Mouse (Mus musculus) stomach, embryonic 16.5 days (tissue): ENCODE measurements around the gene Fry. TPM values are rescaled to one million over a fixed set of nuclear protein-coding genes. Genes with fewer than 3 reads are reported as not detected.
A peak's percentile ranks its signal among the peaks of the same experiment; 100 is the strongest.

Experiments
- ATAC-seq: fragments of 200-750 bp; cut with Nextera tagmentation; 2 replicates; pipeline ENCODE4 v1.8.0; 2017; ENCODE audit warnings: moderate number of reproducible peaks, moderate TSS enrichment; ENCODE audit not compliant: insufficient read depth, low FRiP score
- H3K27ac ChIP-seq: fragments of 300-500 bp; sonication (generic); 2 replicates; pipeline ENCODE4 v1.5.1; 2014; ENCODE audit warnings: low read length
- H3K27me3 ChIP-seq: fragments of 300-500 bp; sonication (generic); 2 replicates; pipeline ENCODE4 v1.6.1; 2014; ENCODE audit warnings: low read length, control low read depth, mixed read lengths; ENCODE audit not compliant: control insufficient read depth, insufficient read depth
- H3K36me3 ChIP-seq: fragments of 300-500 bp; sonication (generic); 2 replicates; pipeline ENCODE4 v1.6.1; 2014; ENCODE audit warnings: low read length; ENCODE audit not compliant: control insufficient read depth, insufficient read depth
- H3K4me1 ChIP-seq: fragments of 300-500 bp; sonication (generic); 2 replicates; pipeline ENCODE4 v1.6.1; 2014; ENCODE audit warnings: low read length, control low read depth, mixed read lengths; ENCODE audit not compliant: control insufficient read depth, insufficient read depth
- H3K4me2 ChIP-seq: fragments of 300-500 bp; sonication (generic); 2 replicates; pipeline ENCODE4 v1.6.1; 2014; ENCODE audit warnings: low read depth, low read length, mixed read lengths
- H3K4me3 ChIP-seq: fragments of 300-500 bp; sonication (generic); replicated peaks from 2 replicates; pipeline ENCODE4 v1.5.1; 2014; ENCODE audit warnings: mild to moderate bottlenecking, low read length
- H3K9ac ChIP-seq: fragments of 300-500 bp; sonication (generic); 2 replicates; pipeline ENCODE4 v1.6.1; 2014; ENCODE audit warnings: low read length
- H3K9me3 ChIP-seq: fragments of 300-500 bp; sonication (generic); replicated peaks from 2 replicates; pipeline ENCODE4 v1.6.1; 2016; ENCODE audit warnings: low read length, control low read depth; ENCODE audit not compliant: control insufficient read depth
- WGBS: fragments of 180-500 bp; shearing (Covaris S2); extraction: QIAGEN DNeasy Blood & Tissue Kit; methylation state at CpG from one replicate; pipeline ENCODE4 v1.1.7; 2014; 5-methylcytosine and 5-hydroxymethylcytosine counted together
- polyA plus RNA-seq: library from polyadenylated mRNA; unstranded; fragments of >200 nt; fragmentation: Nextera tagmentation; extraction: Ambion mirVana; gene quantifications from 2 replicates; pipeline ENCODE4 v1.2.1, GENCODE M21; 2015

Fry gene
- polyA plus RNA-seq, 1 experiment from 2014 or later = 10.8 TPM

DNA sequence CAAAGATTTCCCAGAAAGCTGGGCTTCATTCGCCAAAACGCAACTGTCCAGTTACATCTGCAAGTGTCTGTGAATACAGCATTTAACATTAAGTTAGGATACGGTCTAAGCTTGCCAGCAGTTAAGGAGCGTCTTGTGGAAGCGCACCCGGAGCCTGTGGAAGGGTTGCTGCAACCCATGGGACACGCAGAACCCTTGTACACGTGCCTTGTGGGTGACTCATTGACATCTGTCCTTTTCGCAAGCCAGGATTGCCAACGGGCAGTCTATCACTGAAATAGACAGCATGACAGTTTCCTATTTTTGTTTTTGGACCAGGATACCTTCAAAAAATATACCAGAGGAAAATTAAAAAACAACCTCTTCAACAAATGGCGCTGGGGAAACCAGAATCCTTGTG lies 16.7 kb upstream of the Fry start:
- Histone ChIP-seq H3K27ac (no peak overlapping the region), H3K4me2 (no peak overlapping the region), H3K9ac (no peak overlapping the region), H3K9me3 (no peaks in the 10 kb centered on the region), H3K4me1 (no peaks in the 10 kb centered on the region), H3K36me3 (no peaks in the 10 kb centered on the region), H3K27me3 (no peaks in the 10 kb centered on the region), H3K4me3 (no peak overlapping the region)
- ATAC-seq = no peak
- 79% methylated on average over 11 of the region's 11 CpGs for WGBS

GRCm38 (mm10) chr5:150106358-150106757 lies 12.1 kb upstream of the Fry start:
- ATAC-seq = no peak
- Histone ChIP-seq H3K9ac (no peak overlapping the region), H3K36me3 (no peaks in the 10 kb centered on the region), H3K9me3 (no peaks in the 10 kb centered on the region), H3K27ac (no peak overlapping the region), H3K27me3 (no peaks in the 10 kb centered on the region), H3K4me3 (no peak overlapping the region), H3K4me2 (no peak overlapping the region), H3K4me1 (no peaks in the 10 kb centered on the region)
- 88% methylated on average over 7 of the region's 7 CpGs for WGBS

- Histone ChIP-seq H3K27me3 (no peaks in the 10 kb centered on the region), H3K4me1 (peaks cover 8% of the 10 kb centered on the region; the same call in 1 of the 2 replicates), H3K9ac (no peak overlapping the region), H3K36me3 (no peaks in the 10 kb centered on the region), H3K9me3 (no peaks in the 10 kb centered on the region), H3K4me2 (no peak overlapping the region), H3K4me3 (no peak overlapping the region), H3K27ac (no peak overlapping the region)
- WGBS = 52% methylated on average over 8 of the region's 8 CpGs
- no peak for ATAC-seq
Measured at GRCm38 (mm10) chr5:150111236-150111635, 7.2 kb upstream of the Fry start.

DNA sequence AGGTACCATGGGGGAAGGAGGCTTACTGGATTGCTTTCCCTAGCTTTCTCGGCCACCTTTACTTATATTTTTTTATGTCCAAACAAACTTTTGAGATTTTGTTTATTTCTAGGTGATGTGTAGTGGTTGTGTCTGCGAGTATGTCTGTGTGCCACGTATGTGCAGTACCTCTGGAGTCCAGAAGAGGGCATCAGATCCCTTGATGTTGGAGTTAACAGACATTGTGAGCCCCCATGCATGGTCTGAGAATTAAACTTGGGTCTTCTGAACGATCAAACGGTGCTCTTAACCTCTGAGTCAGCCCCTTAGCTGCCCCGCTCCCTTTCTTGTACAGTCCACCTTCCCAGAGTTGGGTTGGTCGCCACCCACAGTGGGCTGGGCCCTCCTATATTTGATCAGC lies 4.4 kb upstream of the Fry start:
- Histone ChIP-seq H3K4me2 (no peak overlapping the region), H3K27ac (no peak overlapping the region), H3K9me3 (0 out of 2 replicates have a peak, but pooled peaks cover 4% of the 10 kb centered on the region), H3K4me3 (no peak overlapping the region), H3K4me1 (peaks cover 9% of the 10 kb centered on the region), H3K36me3 (no peaks in the 10 kb centered on the region), H3K27me3 (no peaks in the 10 kb centered on the region), H3K9ac (no peak overlapping the region)
- 83% methylated on average over 7 of the region's 7 CpGs for WGBS
- ATAC-seq = no peak

DNA sequence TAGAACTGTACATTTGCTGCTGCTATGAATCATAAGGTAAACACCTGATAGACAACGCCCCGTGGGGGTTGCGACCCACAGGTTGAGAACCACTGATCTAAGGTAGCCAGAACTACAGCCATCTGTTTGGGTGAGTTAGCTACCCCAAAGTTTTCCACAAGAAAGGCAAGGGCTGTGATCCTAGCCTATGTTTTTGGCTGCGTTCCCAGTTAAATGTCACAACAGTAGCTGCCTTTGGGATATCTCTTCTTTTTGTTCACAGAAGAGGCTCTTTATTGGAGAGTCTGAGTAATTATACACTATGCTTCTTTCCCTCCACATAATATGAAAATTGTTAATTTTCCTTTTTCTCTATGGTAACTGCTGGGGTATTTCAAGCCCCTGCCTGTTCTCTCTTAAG lies 3.7 kb upstream of the Fry start:
- Histone ChIP-seq H3K4me3 (no peak overlapping the region), H3K4me1 (peaks cover 12% of the 10 kb centered on the region), H3K4me2 (no peak overlapping the region), H3K36me3 (no peaks in the 10 kb centered on the region), H3K27ac (no peak overlapping the region), H3K9me3 (0 out of 2 replicates have a peak, but pooled peaks cover 4% of the 10 kb centered on the region), H3K9ac (no peak overlapping the region), H3K27me3 (no peaks in the 10 kb centered on the region)
- no peak for ATAC-seq
- WGBS = 69% methylated on average over 4 of the region's 4 CpGs

- Histone ChIP-seq H3K4me3 (no peak overlapping the region), H3K4me1 (peaks cover 12% of the 10 kb centered on the region), H3K9me3 (0 out of 2 replicates have a peak, but pooled peaks cover 4% of the 10 kb centered on the region), H3K36me3 (no peaks in the 10 kb centered on the region), H3K27ac (no peak overlapping the region), H3K27me3 (no peaks in the 10 kb centered on the region), H3K9ac (no peak overlapping the region), H3K4me2 (peak overlapping the region; percentile 23; the same call in 1 of the 2 replicates)
- WGBS = 52% methylated on average over 16 of the region's 16 CpGs
- peak; percentile 30; the same call in 1 of the 2 replicates for ATAC-seq
Measured at GRCm38 (mm10) chr5:150115271-150116092, 3.0 kb upstream of the Fry start.

DNA sequence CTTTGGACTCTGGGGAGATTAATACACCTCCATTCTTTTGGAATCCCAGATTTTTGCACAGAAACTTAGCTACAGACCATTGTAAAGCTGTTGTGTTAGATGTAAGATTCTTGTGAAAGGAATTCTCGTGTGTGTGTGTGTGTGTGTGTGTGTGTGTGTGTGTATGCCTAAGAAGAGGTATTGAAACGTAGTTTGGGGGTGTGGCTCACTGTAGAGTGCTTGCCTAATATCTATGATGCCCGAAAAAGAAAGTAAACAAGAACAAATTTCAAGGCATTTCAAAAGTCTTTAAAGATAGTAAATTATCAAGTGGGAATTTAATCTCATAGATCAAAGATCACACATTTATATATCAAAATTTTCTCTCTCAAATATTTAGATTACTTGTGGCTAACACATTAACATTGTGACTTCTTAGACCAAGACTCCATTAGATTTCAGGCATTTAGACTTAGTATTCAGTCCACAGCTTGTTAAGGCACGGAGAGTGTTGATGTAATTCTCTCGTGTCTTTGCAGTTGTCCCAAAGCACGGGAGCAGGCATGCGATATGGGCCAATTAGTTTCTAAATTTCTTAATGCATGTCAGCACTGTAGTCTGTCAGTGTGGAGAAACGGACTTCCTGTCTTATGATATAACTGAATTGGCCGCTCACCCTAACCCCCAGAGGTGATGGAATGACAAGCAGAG lies 2.1 kb upstream of the Fry start:
- H3K4me3 ChIP-seq = no peak overlapping the region
- no peak overlapping the region for H3K4me2 ChIP-seq
- 0 out of 2 replicates have a peak, but pooled peaks cover 4% of the 10 kb centered on the region for H3K9me3 ChIP-seq
- no peak overlapping the region for H3K9ac ChIP-seq
- no peak overlapping the region for H3K27ac ChIP-seq
- H3K36me3 ChIP-seq = no peaks in the 10 kb centered on the region
- peaks cover 12% of the 10 kb centered on the region for H3K4me1 ChIP-seq
- no peak for ATAC-seq
- WGBS = 58% methylated on average over 9 of the region's 9 CpGs
- H3K27me3 ChIP-seq = no peaks in the 10 kb centered on the region

DNA sequence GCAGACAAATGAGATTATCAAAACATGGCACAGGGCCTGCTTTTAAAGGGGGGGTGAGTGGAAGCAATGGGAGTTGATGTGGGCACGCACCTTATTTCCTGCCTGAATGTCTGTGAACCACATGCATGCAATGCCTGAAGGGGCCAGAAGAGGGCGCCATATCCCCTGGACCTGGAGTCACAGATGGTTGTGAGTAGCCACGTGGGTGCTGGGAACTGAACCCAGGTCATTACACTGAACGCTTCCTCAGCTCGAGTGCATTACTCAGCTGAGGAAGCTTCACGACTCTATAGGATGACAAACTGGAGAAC lies 1.6 kb upstream of the Fry start:
- WGBS = 87% methylated on average over 6 of the region's 6 CpGs
- peaks cover 12% of the 10 kb centered on the region for H3K4me1 ChIP-seq
- no peaks in the 10 kb centered on the region for H3K27me3 ChIP-seq
- H3K27ac ChIP-seq = no peak overlapping the region
- no peak overlapping the region for H3K4me2 ChIP-seq
- 0 out of 2 replicates have a peak, but pooled peaks cover 4% of the 10 kb centered on the region for H3K9me3 ChIP-seq
- no peak overlapping the region for H3K9ac ChIP-seq
- no peak overlapping the region for H3K4me3 ChIP-seq
- H3K36me3 ChIP-seq = no peaks in the 10 kb centered on the region
- no peak for ATAC-seq

DNA sequence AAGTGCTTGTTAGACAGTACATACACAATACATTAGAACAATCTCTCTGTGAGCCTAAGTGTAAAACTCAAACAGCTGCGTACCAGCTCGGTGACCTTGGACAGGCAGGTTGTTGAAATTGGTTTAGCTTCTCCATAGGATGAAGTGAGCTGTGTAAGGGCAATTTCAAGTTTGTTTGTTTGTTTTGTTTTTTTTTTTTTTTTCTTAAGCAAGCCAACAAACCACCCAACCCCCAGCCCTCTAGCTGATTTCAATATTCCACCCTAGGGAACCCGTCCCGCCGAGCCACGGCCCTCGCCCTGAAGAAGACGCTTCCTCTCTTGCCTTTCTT lies 356 bp upstream of the Fry start:
- WGBS = 17% methylated on average over 8 of the region's 8 CpGs
- no peak overlapping the region for H3K27ac ChIP-seq
- peaks cover 12% of the 10 kb centered on the region for H3K4me1 ChIP-seq
- peak overlapping the region; percentile 64 for H3K4me3 ChIP-seq
- H3K27me3 ChIP-seq = no peaks in the 10 kb centered on the region
- ATAC-seq = no peak
- H3K36me3 ChIP-seq = no peaks in the 10 kb centered on the region
- peak overlapping the region; percentile 72 for H3K4me2 ChIP-seq
- H3K9me3 ChIP-seq = 0 out of 2 replicates have a peak, but pooled peaks cover 4% of the 10 kb centered on the region
- no peak overlapping the region for H3K9ac ChIP-seq
